Mouse (Mus musculus): ENCODE measurements at regions not wholly inside any gene's neighbourhood (a gene's known extent, or its start where the extent isn't known, plus 50 kb on each side); places are given as distances from the start of the nearest gene placed in this dataset.

DNA sequence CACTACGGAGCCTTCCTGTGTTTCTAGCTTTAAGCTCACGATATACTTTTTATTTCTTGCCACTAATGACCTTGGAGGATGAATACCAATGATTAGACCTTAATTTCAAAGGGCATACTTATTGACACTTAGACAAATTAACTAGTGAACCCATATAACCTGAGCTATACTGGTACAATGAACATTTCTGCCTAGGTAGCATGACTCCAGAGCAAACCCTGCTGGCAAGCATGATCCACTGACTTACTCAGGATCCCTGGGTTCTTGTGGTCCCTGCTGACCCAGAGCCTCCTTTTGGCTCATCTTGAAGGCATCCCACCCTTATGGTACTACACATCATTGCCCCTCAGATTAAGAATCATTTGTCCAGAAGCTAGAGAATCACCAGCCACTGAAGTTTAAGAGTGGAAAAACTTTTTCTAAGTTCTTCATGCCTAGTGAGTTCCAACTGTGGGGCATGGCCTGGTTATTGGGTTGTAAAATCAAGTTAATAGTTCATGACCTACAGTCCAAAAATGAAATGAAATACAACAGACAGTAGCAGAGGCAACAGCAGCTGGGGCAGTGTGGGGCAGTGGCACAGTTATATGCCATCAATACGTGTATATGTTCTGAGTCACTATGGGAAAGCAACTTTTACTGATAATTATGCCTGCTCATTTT, 1408.5 kb upstream of the A1bg start:
- H3K27me3 ChIP-seq (ENCODE audit: control insufficient read depth, insufficient read depth, low read length): no peaks in the 10 kb centered on the region
- no peaks in the 10 kb centered on the region for H3K36me3 ChIP-seq (ENCODE audit: control insufficient read depth, insufficient read depth, low read length)
- H3K4me1 ChIP-seq (ENCODE audit: control insufficient read depth, insufficient read depth, insufficient read length): no peaks in the 10 kb centered on the region
- WGBS: 90% methylated on average over 3 of the region's 3 CpGs
- DNase-seq (ENCODE audit: low read depth in 1 of 2, low spot score in 2 of 2): no peak
- no peak overlapping the region for H3K27ac ChIP-seq (ENCODE audit: insufficient read depth, low read length)
- no peak overlapping the region for H3K4me3 ChIP-seq (ENCODE audit: extremely low read depth, insufficient read depth, insufficient read length)
- TF ChIP-seq POLR2A (IDR thresholded peaks at IDR 0.05; ENCODE audit: low read depth, low read length) (no peak), CTCF (IDR thresholded peaks at IDR 0.05; ENCODE audit: extremely low read depth, insufficient read depth, insufficient read length, insufficient replicate concordance) (no peak)

DNA sequence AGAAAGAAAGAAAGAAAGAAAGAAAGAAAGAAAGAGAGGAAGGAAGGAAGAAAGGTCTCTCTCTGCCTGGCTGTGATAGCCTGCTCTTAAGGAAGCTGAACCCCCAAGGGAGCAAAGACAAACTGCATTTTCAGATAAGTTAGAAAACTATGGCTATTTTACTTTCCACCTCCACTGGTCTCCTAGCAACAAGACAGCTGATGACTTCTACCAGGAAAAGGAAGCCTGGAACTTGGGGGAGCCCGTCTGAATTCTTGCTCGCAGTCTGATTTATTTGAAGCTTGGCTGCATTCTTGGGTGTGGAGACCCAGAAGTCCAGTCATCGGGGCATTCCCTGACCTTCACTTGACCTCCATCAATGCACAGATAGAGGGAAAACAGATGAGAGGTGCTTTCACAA, 1406.1 kb upstream of the A1bg start:
- Histone ChIP-seq H3K36me3 (ENCODE audit: control insufficient read depth, insufficient read depth, low read length) (no peaks in the 10 kb centered on the region), H3K27me3 (ENCODE audit: control insufficient read depth, insufficient read depth, low read length) (no peaks in the 10 kb centered on the region), H3K27ac (ENCODE audit: insufficient read depth, low read length) (no peak overlapping the region), H3K4me1 (ENCODE audit: control insufficient read depth, insufficient read depth, insufficient read length) (no peaks in the 10 kb centered on the region), H3K4me3 (ENCODE audit: extremely low read depth, insufficient read depth, insufficient read length) (no peak overlapping the region)
- no peak for DNase-seq (ENCODE audit: low read depth in 1 of 2, low spot score in 2 of 2)
- 29% methylated on average over 3 of the region's 3 CpGs for WGBS
- no peak for TF ChIP-seq CTCF (IDR thresholded peaks at IDR 0.05; ENCODE audit: extremely low read depth, insufficient read depth, insufficient read length, insufficient replicate concordance)
- TF ChIP-seq POLR2A (IDR thresholded peaks at IDR 0.05; ENCODE audit: low read depth, low read length): no peak

DNA sequence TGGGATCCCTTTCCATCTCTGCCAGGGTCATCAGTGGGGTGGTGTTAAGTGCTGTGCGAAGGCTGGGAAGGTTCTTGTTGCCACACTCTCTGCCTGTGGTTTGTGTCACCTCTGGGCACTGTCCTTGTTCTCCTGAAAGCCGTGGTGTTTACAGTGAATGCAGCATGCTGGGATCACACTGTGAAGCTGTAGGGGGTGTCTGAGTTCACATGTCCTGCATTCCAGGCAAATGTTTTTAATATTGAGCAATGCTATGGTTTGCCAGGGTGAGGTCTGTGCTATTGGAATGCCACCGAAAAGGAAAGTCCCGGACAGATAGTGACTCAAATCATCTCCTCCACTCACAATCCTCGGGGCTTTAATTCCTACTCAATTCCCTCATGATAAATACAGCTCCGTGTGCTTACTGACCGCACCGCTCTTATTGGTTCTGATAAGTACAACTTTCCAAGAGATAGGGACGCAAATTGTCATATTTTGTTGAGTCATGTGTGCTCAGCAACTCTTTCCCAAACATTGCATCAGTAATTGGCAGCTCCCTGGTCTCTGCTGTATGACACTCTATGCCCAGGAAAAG, 1405.6 kb upstream of the A1bg start:
- no peak for DNase-seq (ENCODE audit: low read depth in 1 of 2, low spot score in 2 of 2)
- no peaks in the 10 kb centered on the region for H3K36me3 ChIP-seq (ENCODE audit: control insufficient read depth, insufficient read depth, low read length)
- no peaks in the 10 kb centered on the region for H3K27me3 ChIP-seq (ENCODE audit: control insufficient read depth, insufficient read depth, low read length)
- no peak overlapping the region for H3K4me3 ChIP-seq (ENCODE audit: extremely low read depth, insufficient read depth, insufficient read length)
- H3K4me1 ChIP-seq (ENCODE audit: control insufficient read depth, insufficient read depth, insufficient read length): no peaks in the 10 kb centered on the region
- TF ChIP-seq POLR2A (IDR thresholded peaks at IDR 0.05; ENCODE audit: low read depth, low read length): no peak
- TF ChIP-seq CTCF (IDR thresholded peaks at IDR 0.05; ENCODE audit: extremely low read depth, insufficient read depth, insufficient read length, insufficient replicate concordance): no peak
- H3K27ac ChIP-seq (ENCODE audit: insufficient read depth, low read length): no peak overlapping the region
- WGBS: 59% methylated on average over 9 of the region's 9 CpGs

DNA sequence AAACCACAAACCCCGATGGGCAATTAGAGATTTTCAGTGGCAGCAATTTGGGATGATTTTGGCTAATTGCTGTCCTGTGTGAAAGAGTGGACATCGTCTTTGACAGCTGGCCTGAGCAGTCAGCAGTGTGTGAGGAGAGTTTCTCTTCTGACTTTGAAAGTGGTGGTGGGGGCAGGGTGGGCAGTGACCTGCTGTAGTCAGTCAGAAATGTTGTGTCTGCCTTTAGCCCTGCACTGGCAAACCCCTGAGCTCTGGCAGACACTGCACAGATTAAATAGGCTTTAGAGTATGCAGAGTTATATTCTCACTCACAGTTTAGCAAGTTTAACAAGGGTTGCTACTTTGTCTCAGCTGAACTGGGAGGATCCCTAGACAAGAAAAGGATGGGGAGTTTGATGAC, 1404.7 kb upstream of the A1bg start:
- TF ChIP-seq CTCF (IDR thresholded peaks at IDR 0.05; ENCODE audit: extremely low read depth, insufficient read depth, insufficient read length, insufficient replicate concordance): no peak
- no peak for TF ChIP-seq POLR2A (IDR thresholded peaks at IDR 0.05; ENCODE audit: low read depth, low read length)
- no peak for DNase-seq (ENCODE audit: low read depth in 1 of 2, low spot score in 2 of 2)
- Histone ChIP-seq H3K4me3 (ENCODE audit: extremely low read depth, insufficient read depth, insufficient read length) (no peak overlapping the region), H3K27me3 (ENCODE audit: control insufficient read depth, insufficient read depth, low read length) (no peaks in the 10 kb centered on the region), H3K4me1 (ENCODE audit: control insufficient read depth, insufficient read depth, insufficient read length) (no peaks in the 10 kb centered on the region), H3K27ac (ENCODE audit: insufficient read depth, low read length) (no peak overlapping the region), H3K36me3 (ENCODE audit: control insufficient read depth, insufficient read depth, low read length) (no peaks in the 10 kb centered on the region)
- WGBS: 77% methylated on average over 2 of the region's 2 CpGs

DNA sequence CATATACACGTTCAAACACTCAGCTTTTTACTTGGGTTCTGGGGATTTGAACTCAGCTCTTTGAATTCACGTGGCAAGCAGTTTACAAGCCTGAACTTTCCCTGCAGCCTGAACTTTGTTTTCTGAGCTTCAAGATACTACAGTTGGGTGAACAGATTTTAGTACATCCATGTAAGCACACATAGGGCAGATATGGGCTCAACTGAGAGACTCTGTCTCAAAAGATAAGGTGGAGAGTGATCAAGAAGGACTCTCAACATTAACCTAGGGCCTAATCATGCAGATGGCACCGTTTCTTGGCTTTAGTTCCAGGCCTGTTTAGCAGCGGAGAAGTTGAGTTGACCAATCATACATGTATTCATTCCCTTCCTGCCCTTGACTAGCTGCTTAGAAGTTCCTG, 1403.7 kb upstream of the A1bg start:
- Histone ChIP-seq H3K36me3 (ENCODE audit: control insufficient read depth, insufficient read depth, low read length) (no peaks in the 10 kb centered on the region), H3K27ac (ENCODE audit: insufficient read depth, low read length) (no peak overlapping the region), H3K4me1 (ENCODE audit: control insufficient read depth, insufficient read depth, insufficient read length) (no peaks in the 10 kb centered on the region), H3K27me3 (ENCODE audit: control insufficient read depth, insufficient read depth, low read length) (no peaks in the 10 kb centered on the region), H3K4me3 (ENCODE audit: extremely low read depth, insufficient read depth, insufficient read length) (no peak overlapping the region)
- 85% methylated on average over 4 of the region's 4 CpGs for WGBS
- no peak for DNase-seq (ENCODE audit: low read depth in 1 of 2, low spot score in 2 of 2)
- no peak for TF ChIP-seq CTCF (IDR thresholded peaks at IDR 0.05; ENCODE audit: extremely low read depth, insufficient read depth, insufficient read length, insufficient replicate concordance)
- no peak for TF ChIP-seq POLR2A (IDR thresholded peaks at IDR 0.05; ENCODE audit: low read depth, low read length)

DNA sequence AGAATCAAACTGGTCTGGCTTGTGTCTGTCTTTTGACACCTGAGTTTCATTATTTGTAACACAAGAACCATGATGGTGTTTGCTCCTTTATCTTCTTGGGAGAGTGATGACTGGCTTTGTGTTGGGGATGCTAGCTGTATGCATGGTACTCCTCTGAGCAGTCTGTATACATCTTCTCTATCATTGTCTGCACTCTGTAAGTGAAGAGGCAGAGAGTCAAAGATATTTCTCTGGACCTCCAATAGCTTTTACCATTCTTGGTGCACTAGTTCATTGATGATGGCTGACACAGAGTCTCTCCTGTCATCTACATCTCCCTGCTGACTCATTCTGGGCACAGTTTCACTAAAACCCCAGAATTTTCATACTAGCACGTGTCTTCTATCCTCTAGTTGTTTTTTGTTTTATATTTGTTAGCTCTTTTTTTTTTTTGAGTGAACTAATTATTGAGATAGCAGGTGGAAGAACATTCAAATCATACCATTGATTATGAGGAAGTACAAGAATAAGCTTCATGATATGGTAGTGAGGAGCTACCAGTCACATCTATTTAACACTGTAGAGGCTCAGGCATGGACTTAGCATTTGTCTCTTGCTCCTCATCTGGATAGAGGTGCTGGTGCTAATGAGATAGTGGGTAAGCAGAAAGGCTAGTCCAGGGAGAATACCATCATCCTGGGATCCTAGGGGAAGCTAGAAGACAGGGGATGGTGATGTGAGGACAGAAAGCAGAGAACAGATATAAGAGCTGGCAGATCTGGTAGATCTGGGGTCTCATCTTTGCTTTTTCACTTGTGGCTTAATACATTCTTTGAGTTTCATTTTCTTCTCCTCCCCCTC, 1402.9 kb upstream of the A1bg start:
- DNase-seq (ENCODE audit: low read depth in 1 of 2, low spot score in 2 of 2): no peak
- Histone ChIP-seq H3K4me1 (ENCODE audit: control insufficient read depth, insufficient read depth, insufficient read length) (no peaks in the 10 kb centered on the region), H3K36me3 (ENCODE audit: control insufficient read depth, insufficient read depth, low read length) (no peaks in the 10 kb centered on the region), H3K4me3 (ENCODE audit: extremely low read depth, insufficient read depth, insufficient read length) (no peak overlapping the region), H3K27me3 (ENCODE audit: control insufficient read depth, insufficient read depth, low read length) (no peaks in the 10 kb centered on the region), H3K27ac (ENCODE audit: insufficient read depth, low read length) (no peak overlapping the region)
- 47% methylated on average over 1 of the region's 1 CpGs for WGBS
- TF ChIP-seq POLR2A (IDR thresholded peaks at IDR 0.05; ENCODE audit: low read depth, low read length) (no peak), CTCF (IDR thresholded peaks at IDR 0.05; ENCODE audit: extremely low read depth, insufficient read depth, insufficient read length, insufficient replicate concordance) (no peak)

All from spleen, adult 2 months (tissue).